Mouse (Mus musculus) T-cell, adult 2 months (primary cell): ENCODE results near the gene Fam122b.

Source experiments
- DNase-seq: peaks from one replicate; pipeline ENCODE4 v3.0.0; 2022; ENCODE audit warnings: low spot score

The Fam122b gene

GRCm38 (mm10) chrX:53197681-53198080 lies 71.9 kb downstream of the Fam122b start:
- DNase-seq = no peak

GRCm38 (mm10) chrX:53196392-53196791 lies 73.2 kb downstream of the Fam122b start:
- no peak for DNase-seq
